Mouse (Mus musculus): ENCODE results near the gene Itpr2. TPM values are rescaled to one million over a fixed set of nuclear protein-coding genes. Genes with fewer than 3 reads are reported as not detected.

Gene Itpr2
- total RNA-seq, 2 experiments from 2014 or later = 7.9 to 9.6 TPM

- DNase-seq = no peak
- intact Hi-C loops (cut with DNase I) = no loop called here
These were observed 70.2 kb downstream of the Itpr2 start for GRCm38 (mm10) chr6:146431777-146432176.

- no peak for DNase-seq
- intact Hi-C loops (cut with DNase I) = no loop called here
These were observed 72.2 kb downstream of the Itpr2 start for GRCm38 (mm10) chr6:146429694-146430380.

- intact Hi-C loops (cut with DNase I) = no loop called here
- no peak for DNase-seq
These were observed 77.2 kb downstream of the Itpr2 start for GRCm38 (mm10) chr6:146424778-146425177.

GRCm38 (mm10) chr6:146424326-146424725, 77.7 kb downstream of the Itpr2 start:
- intact Hi-C loops (cut with DNase I) = no loop called here

GRCm38 (mm10) chr6:146420718-146421117, 81.3 kb downstream of the Itpr2 start:
- intact Hi-C loops (cut with DNase I) = no loop called here
- no peak for DNase-seq

More at GRCm38 (mm10) chr6:146424326-146424725, 77.7 kb downstream of the Itpr2 start:
- no peak for DNase-seq

- DNase-seq = no peak
- intact Hi-C loops (cut with DNase I) = no loop called here
These were observed 85.6 kb downstream of the Itpr2 start for GRCm38 (mm10) chr6:146416461-146416860.

- DNase-seq = no peak
- intact Hi-C loops (cut with DNase I) = no loop called here
These were observed 87.9 kb downstream of the Itpr2 start for GRCm38 (mm10) chr6:146414094-146414493.

GRCm38 (mm10) chr6:146411446-146412070, 90.5 kb downstream of the Itpr2 start:
- intact Hi-C loops (cut with DNase I) = no loop called here

GRCm38 (mm10) chr6:146410427-146410810, 91.6 kb downstream of the Itpr2 start:
- intact Hi-C loops (cut with DNase I) = no loop called here
- no peak for DNase-seq

More at GRCm38 (mm10) chr6:146411446-146412070, 90.5 kb downstream of the Itpr2 start:
- no peak for DNase-seq

GRCm38 (mm10) chr6:146409692-146410426, 92.2 kb downstream of the Itpr2 start:
- intact Hi-C loops (cut with DNase I) = no loop called here

GRCm38 (mm10) chr6:146405380-146405779, 96.6 kb downstream of the Itpr2 start:
- intact Hi-C loops (cut with DNase I) = no loop called here
- DNase-seq = no peak

More at GRCm38 (mm10) chr6:146409692-146410426, 92.2 kb downstream of the Itpr2 start:
- DNase-seq = peak; percentile 57 to 72

- intact Hi-C loops (cut with DNase I) = no loop called here
- DNase-seq = no peak
These were observed 97.1 kb downstream of the Itpr2 start for GRCm38 (mm10) chr6:146404876-146405275.

- intact Hi-C loops (cut with DNase I) = no loop called here
These were observed 97.9 kb downstream of the Itpr2 start for GRCm38 (mm10) chr6:146404156-146404555.

GRCm38 (mm10) chr6:146402905-146403642, 98.9 kb downstream of the Itpr2 start:
- intact Hi-C loops (cut with DNase I) = no loop called here
- no peak for DNase-seq

More at GRCm38 (mm10) chr6:146404156-146404555, 97.9 kb downstream of the Itpr2 start:
- DNase-seq = no peak

- intact Hi-C loops (cut with DNase I) = no loop called here
These were observed 104.2 kb downstream of the Itpr2 start for GRCm38 (mm10) chr6:146397803-146398202.

GRCm38 (mm10) chr6:146396253-146396652, 105.8 kb downstream of the Itpr2 start:
- no peak for DNase-seq
- intact Hi-C loops (cut with DNase I) = no loop called here

More at GRCm38 (mm10) chr6:146397803-146398202, 104.2 kb downstream of the Itpr2 start:
- no peak for DNase-seq

- DNase-seq = no peak
- intact Hi-C loops (cut with DNase I) = no loop called here
These were observed 106.4 kb downstream of the Itpr2 start for GRCm38 (mm10) chr6:146395616-146396015.

- DNase-seq = no peak
- intact Hi-C loops (cut with DNase I) = no loop called here
These were observed 109.8 kb downstream of the Itpr2 start for GRCm38 (mm10) chr6:146392188-146392587.

- intact Hi-C loops (cut with DNase I) = no loop called here
- no peak for DNase-seq
These were observed 111.9 kb downstream of the Itpr2 start for GRCm38 (mm10) chr6:146390159-146390558.

- no peak for DNase-seq
- intact Hi-C loops (cut with DNase I) = no loop called here
These were observed 114.0 kb downstream of the Itpr2 start for GRCm38 (mm10) chr6:146388010-146388409.
